Mouse (Mus musculus): ENCODE measurements around the gene Kif24.

Gene Kif24

GRCm38 (mm10) chr4:41398353-41398752, 66.3 kb downstream of the Kif24 start:
- no peak for DNase-seq

GRCm38 (mm10) chr4:41394651-41395050, 70.0 kb downstream of the Kif24 start:
- DNase-seq, result no peak

GRCm38 (mm10) chr4:41391015-41391414, 73.7 kb downstream of the Kif24 start:
- DNase-seq, result no peak

GRCm38 (mm10) chr4:41390122-41390521, 74.6 kb downstream of the Kif24 start:
- DNase-seq, result peak; percentile 21 to 28

- no peak for DNase-seq
Measured at GRCm38 (mm10) chr4:41389240-41389639, 75.4 kb downstream of the Kif24 start.

- DNase-seq, result no peak
Measured at GRCm38 (mm10) chr4:41388616-41389015, 76.1 kb downstream of the Kif24 start.

- no peak for DNase-seq
Measured at GRCm38 (mm10) chr4:41387755-41388469, 76.8 kb downstream of the Kif24 start.

GRCm38 (mm10) chr4:41386412-41386975, 78.2 kb downstream of the Kif24 start:
- no peak for DNase-seq

- no peak for DNase-seq
Measured at GRCm38 (mm10) chr4:41381213-41381950, 83.3 kb downstream of the Kif24 start.

- no peak for DNase-seq
Measured at GRCm38 (mm10) chr4:41377567-41377966, 87.1 kb downstream of the Kif24 start.

GRCm38 (mm10) chr4:41369702-41370437, 94.8 kb downstream of the Kif24 start:
- DNase-seq, result no peak

GRCm38 (mm10) chr4:41368198-41368597, 96.5 kb downstream of the Kif24 start:
- no peak for DNase-seq

GRCm38 (mm10) chr4:41361059-41361458, 103.6 kb downstream of the Kif24 start:
- no peak for DNase-seq

- no peak for DNase-seq
Measured at GRCm38 (mm10) chr4:41359358-41359757, 105.3 kb downstream of the Kif24 start.

- DNase-seq, result no peak
Measured at GRCm38 (mm10) chr4:41358669-41359068, 106.0 kb downstream of the Kif24 start.

- no peak for DNase-seq
Measured at GRCm38 (mm10) chr4:41357154-41357553, 107.5 kb downstream of the Kif24 start.

GRCm38 (mm10) chr4:41353265-41353664, 111.4 kb downstream of the Kif24 start:
- no peak for DNase-seq

- DNase-seq, result no peak
Measured at GRCm38 (mm10) chr4:41352758-41353157, 111.9 kb downstream of the Kif24 start.

- no peak for DNase-seq
Measured at GRCm38 (mm10) chr4:41349199-41349591, 115.5 kb downstream of the Kif24 start.

GRCm38 (mm10) chr4:41348584-41349198, 116.0 kb downstream of the Kif24 start, which contains the start of gene Ubap1:
TSS of gene Ubap1 (plus strand) at chr4:41348996.
- peak; percentile 83 to 84 for DNase-seq

GRCm38 (mm10) chr4:41347839-41348238, 116.8 kb downstream of the Kif24 start:
- DNase-seq, result no peak

GRCm38 (mm10) chr4:41346011-41346410, 118.7 kb downstream of the Kif24 start:
- no peak for DNase-seq

Data from thymus, adult 18-20 months (tissue).